Mouse (Mus musculus) G1E (cell line): ENCODE results near the gene Polr3gl. TPM values are rescaled to one million over a fixed set of nuclear protein-coding genes. Genes with fewer than 3 reads are reported as not detected.
"Not testable (repeated sequence)": the region's sequence is repeated elsewhere in the genome, so short reads cannot be mapped to it uniquely, and the experiment has no call there.

Experiments used
- ATAC-seq: 2 replicates; pipeline ENCODE4 v1.8.0; 2016; ENCODE audit warnings: mild to moderate bottlenecking; ENCODE audit not compliant: insufficient number of reproducible peaks, poor library complexity, low FRiP score, severe bottlenecking; ENCODE audit errors: extremely low read depth
- DNase-seq: peaks from one replicate; pipeline ENCODE4 v3.0.0; 2012; ENCODE audit warnings: low spot score
- H3K27me3 ChIP-seq: 2 replicates; pipeline ENCODE4 v1.6.1; 2012; ENCODE audit warnings: mild to moderate bottlenecking, low read length, inconsistent platforms; ENCODE audit not compliant: insufficient read depth
- H3K36me3 ChIP-seq: replicated peaks from 2 replicates; pipeline ENCODE3; 2012; ENCODE audit warnings: mild to moderate bottlenecking, inconsistent platforms
- H3K4me1 ChIP-seq: 2 replicates; pipeline ENCODE4 v1.6.1; 2012; ENCODE audit warnings: low read depth, low read length, inconsistent platforms, mixed read lengths; ENCODE audit not compliant: insufficient read depth
- H3K4me3 ChIP-seq: 2 replicates; pipeline ENCODE4 v1.5.1; 2012; ENCODE audit warnings: low read depth, mild to moderate bottlenecking, inconsistent platforms, low read length, moderate library complexity, mixed read lengths
- H3K9me3 ChIP-seq: replicated peaks from 2 replicates; pipeline ENCODE4 v1.6.1; 2012; ENCODE audit warnings: inconsistent platforms
- CTCF ChIP-seq: IDR thresholded peaks from 2 replicates; pipeline ENCODE4 v1.5.1; 2012; ENCODE audit warnings: low read depth, low read length, inconsistent platforms, mixed read lengths
- GATA1 ChIP-seq: IDR thresholded peaks from 2 replicates; pipeline ENCODE4 v1.6.1; 2012; ENCODE audit warnings: borderline replicate concordance, low read length, inconsistent platforms, mixed read lengths
- GATA2 ChIP-seq: IDR thresholded peaks from 2 replicates; pipeline ENCODE4 v1.6.1; 2012; ENCODE audit warnings: low read depth, low read length, inconsistent platforms, borderline replicate concordance
- POLR2AphosphoS5 ChIP-seq: IDR thresholded peaks from 2 replicates; pipeline ENCODE4 v1.6.1; 2012; ENCODE audit warnings: low read depth, low read length, inconsistent platforms; ENCODE audit not compliant: insufficient replicate concordance
- TAL1 ChIP-seq: conservative IDR thresholded peaks from 2 replicates; pipeline ENCODE4 v1.6.1; 2012; ENCODE audit warnings: low read depth, low read length, inconsistent platforms, mixed read lengths
- polyA plus RNA-seq: library from polyadenylated mRNA; stranded (reverse); fragments of >175 nt; gene quantifications from 2 replicates; pipeline ENCODE4 v1.2.3, GENCODE M21; 2012
- total RNA-seq, 2 experiments: library from RNA; stranded (forward) in 1 of 2; stranded (reverse) in 1 of 2; fragments of 200-1000 nt in 1 of 2; fragments of >200 nt in 1 of 2; fragmentation: Nextera tagmentation in 1 of 2; gene quantifications; 2 replicates each; pipeline ENCODE4 v1.2.3; 2014 to 2017

The Polr3gl gene
- total and polyA plus RNA-seq, 3 experiments = 12.0 to 40.7 (median 40.0) TPM

DNA sequence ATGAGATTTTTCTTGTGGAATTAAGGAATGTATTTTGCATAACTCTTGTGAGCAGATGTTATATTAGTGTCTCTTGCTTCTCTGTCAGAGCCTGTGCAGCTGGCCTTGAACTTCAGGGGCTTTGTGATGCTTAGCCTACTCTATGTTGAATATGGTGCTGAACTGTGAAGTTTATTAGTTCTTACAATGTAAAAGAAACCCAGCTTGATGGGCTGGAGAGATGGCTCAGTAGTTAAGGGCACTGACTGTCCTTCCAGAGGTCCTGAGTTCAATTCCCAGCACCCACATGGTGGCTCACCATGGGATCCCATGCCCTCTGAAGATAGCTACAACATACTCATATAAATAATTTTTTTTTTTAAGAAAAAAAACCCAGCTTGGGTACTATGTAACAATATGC lies 38.1 kb upstream of the Polr3gl start:
- ATAC-seq = no peak
- no peak for TF ChIP-seq CTCF
- no peak for TF ChIP-seq TAL1
- peaks cover 46% of the 10 kb centered on the region for H3K4me1 ChIP-seq
- H3K4me3 ChIP-seq = no peak overlapping the region
- DNase-seq = no peak
- no peaks in the 10 kb centered on the region for H3K9me3 ChIP-seq
- peaks cover 40% of the 10 kb centered on the region for H3K36me3 ChIP-seq
- no peaks in the 10 kb centered on the region for H3K27me3 ChIP-seq

DNA sequence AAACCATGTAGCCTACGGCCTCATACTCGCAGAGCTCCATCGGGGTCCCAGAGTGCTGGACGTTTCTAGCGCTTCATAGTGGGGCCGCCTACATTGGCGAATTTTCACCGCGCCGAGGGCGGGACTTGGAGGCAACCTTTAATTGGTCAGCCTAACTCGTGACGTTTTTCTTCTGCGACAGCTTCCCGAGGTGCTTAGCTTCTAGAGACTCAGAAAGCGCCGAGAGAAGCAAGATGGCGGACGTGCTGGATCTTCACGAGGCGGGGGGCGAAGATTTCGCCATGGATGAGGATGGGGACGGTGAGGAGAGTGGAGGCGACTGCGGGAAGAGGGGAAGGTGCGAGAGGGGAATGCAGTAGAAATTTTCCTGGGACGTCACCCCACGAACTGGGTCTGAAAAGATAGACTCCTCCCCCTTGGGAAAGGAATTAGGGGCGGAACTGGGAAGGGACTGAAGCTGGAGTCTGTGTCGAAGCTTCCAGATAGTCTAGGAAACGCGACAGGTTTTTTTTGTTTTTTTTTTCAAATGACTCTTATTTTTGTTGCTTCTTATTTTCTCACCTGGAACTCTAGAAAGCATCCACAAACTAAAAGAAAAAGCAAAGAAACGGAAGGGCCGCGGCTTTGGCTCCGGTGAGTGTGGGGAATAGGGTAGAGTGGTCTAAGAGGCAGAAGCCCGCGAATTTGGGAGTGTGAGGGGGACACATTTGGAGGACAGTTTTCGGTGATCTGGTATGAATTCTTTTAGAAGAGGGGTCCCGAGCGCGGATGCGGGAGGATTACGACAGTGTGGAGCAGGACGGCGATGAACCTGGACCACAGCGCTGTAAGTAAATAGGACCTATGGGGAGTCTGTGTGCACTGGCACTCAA lies 36.0 kb upstream of the Polr3gl start, which contains the start of gene Rbm8a:
Gene Rbm8a (plus strand): TSS at position 205 of the 872 bp plus-strand sequence.
- peak; percentile 93 for ATAC-seq
- Histone ChIP-seq H3K4me1 (peaks cover 31% of the 10 kb centered on the region), H3K27me3 (no peaks in the 10 kb centered on the region), H3K36me3 (peaks cover 44% of the 10 kb centered on the region), H3K9me3 (no peaks in the 10 kb centered on the region), H3K4me3 (peak within 1 kb of the TSS; percentile 77)
- DNase-seq = peak; percentile 79
- TF ChIP-seq TAL1 (no peak), POLR2AphosphoS5 (peak; percentile 69; the same call in 1 of the 2 replicates)

DNA sequence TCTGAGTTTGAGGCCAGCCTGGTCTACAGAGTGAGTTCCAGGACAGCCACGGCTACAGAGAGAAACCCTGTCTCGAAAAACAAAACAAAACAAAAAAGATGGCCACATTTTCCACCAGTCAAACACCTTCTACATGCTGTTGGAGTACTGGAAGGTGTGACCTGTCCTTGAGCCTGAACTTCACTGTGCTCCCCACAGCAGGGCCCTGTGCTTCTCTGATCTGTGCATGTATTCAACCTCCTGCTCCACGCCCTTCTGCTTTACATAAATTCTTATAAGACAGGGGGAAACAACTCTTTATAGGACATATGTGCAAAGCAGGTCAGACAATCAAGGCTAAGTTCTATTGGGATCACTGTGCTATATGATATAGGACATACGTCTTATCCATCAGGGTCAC lies 29.2 kb upstream of the Polr3gl start:
- no peaks in the 10 kb centered on the region; the same call in 1 of the 2 replicates for H3K4me1 ChIP-seq
- H3K4me3 ChIP-seq = no peak overlapping the region
- TF ChIP-seq TAL1 = no peak
- no peak for TF ChIP-seq POLR2AphosphoS5
- TF ChIP-seq GATA1 = no peak
- TF ChIP-seq CTCF = no peak
- no peak for TF ChIP-seq GATA2
- H3K27me3 ChIP-seq = no peaks in the 10 kb centered on the region
- H3K9me3 ChIP-seq = no peaks in the 10 kb centered on the region
- ATAC-seq (no peak), DNase-seq (no peak)
- H3K36me3 ChIP-seq = peaks cover 64% of the 10 kb centered on the region

DNA sequence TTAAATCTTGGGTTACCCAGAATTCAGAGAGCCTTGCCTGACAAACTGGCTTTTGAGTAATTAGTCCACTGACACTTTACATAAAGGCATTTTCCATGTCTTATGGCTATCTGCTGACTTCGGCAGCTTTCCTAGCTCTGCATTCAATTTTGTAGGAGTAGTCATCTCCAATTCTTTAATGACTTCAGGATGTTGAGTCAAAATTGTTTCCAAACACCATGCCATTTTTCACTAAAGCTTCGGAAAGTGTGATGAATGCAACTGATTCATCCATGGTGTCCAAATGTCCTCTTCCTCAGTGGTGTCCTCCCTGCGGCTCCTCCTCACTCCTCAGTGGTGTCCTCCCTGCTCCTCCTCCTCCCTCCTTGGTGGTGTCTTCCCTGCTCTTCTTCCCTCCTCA lies 24.0 kb upstream of the Polr3gl start:
- H3K36me3 ChIP-seq = peaks cover 45% of the 10 kb centered on the region
- ATAC-seq (no peak), DNase-seq (no peak)
- TF ChIP-seq CTCF (no peak), TAL1 (no peak), POLR2AphosphoS5 (no peak), GATA1 (no peak), GATA2 (no peak)
- no peaks in the 10 kb centered on the region for H3K4me1 ChIP-seq
- no peaks in the 10 kb centered on the region for H3K9me3 ChIP-seq
- H3K27me3 ChIP-seq = no peaks in the 10 kb centered on the region
- H3K4me3 ChIP-seq = no peak overlapping the region

DNA sequence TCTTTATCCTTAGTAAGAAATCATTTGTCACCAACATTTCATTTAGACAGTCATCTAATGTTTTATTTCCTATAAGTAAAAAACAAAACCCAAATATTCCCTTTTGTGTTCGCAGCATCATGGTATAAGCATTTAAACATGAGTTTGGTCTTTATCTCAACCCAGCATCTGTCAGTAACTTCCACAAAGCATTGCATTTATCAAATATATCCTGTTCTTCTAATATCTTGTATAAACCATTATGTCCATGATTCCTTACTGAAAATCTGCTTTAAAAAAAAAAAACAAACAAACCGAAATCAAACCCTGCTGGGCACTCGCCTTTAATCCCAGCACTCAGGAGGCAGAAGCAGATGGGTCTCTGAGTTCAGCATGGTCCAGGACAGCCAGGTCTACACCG lies 12.6 kb upstream of the Polr3gl start:
- ATAC-seq = no peak
- DNase-seq = no peak
- TF ChIP-seq GATA1 = no peak
- no peak for TF ChIP-seq TAL1
- TF ChIP-seq GATA2 = no peak
- no peak for TF ChIP-seq CTCF
- no peak for TF ChIP-seq POLR2AphosphoS5
- peaks cover 7% of the 10 kb centered on the region; the same call in 1 of the 2 replicates for H3K4me1 ChIP-seq
- no peak overlapping the region for H3K4me3 ChIP-seq
- H3K27me3 ChIP-seq = peaks cover 19% of the 10 kb centered on the region
- H3K36me3 ChIP-seq = no peaks in the 10 kb centered on the region
- no peaks in the 10 kb centered on the region for H3K9me3 ChIP-seq

DNA sequence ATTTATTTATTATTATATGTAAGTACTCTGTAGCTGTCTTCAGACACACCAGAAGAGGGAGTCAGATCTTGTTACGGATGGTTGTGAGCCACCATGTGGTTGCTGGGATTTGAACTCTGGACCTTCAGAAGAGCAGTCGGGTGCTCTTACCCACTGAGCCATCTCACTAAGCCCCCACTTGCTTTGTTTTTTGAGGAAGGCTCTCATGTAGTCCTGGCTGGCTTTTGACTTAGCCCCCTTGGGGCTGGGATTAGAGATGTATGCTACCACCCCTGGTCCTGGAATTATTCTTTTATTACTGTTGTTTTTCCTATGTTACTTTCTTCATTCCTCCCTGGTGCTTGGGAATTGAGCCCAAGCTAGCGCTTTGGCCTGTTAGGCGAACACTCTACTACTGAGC lies 12.0 kb upstream of the Polr3gl start:
- DNase-seq, H3K4me3 ChIP-seq, H3K36me3 ChIP-seq, ATAC-seq, H3K9me3 ChIP-seq: not testable (repeated sequence)
- Histone ChIP-seq H3K27me3 (peaks cover 24% of the 10 kb centered on the region), H3K4me1 (peaks cover 11% of the 10 kb centered on the region)

DNA sequence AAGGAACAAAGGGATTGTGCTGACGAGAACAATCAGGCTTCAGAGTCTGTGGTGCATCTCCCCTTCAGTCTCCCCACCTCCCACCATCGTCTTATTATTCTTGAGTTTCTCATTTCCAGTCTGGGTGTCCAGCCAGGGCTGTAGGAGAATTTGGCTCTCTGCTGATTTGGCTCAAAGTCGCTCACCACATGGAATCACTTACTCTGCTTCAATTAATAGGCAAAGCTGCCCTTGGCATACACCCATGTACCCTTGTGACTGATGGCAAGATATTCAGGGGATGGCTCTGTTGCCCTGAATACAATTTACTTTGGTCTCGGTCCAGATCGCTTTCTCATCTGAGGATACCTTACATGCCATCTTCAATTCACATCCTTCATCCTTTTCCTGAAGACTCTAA lies 9.3 kb upstream of the Polr3gl start:
- peaks cover 36% of the 10 kb centered on the region for H3K27me3 ChIP-seq
- TF ChIP-seq TAL1 (no peak), POLR2AphosphoS5 (no peak), GATA1 (no peak), GATA2 (no peak), CTCF (no peak)

More for the DNA sequence above, 9.3 kb upstream of the Polr3gl start:
- Histone ChIP-seq H3K36me3 (no peaks in the 10 kb centered on the region), H3K9me3 (no peaks in the 10 kb centered on the region), H3K4me1 (peaks cover 31% of the 10 kb centered on the region), H3K4me3 (no peak overlapping the region)
- DNase-seq = no peak
- no peak for ATAC-seq
